Mouse (Mus musculus): ENCODE data around the gene Mapk13. TPM values are rescaled to one million over a fixed set of nuclear protein-coding genes. Genes with fewer than 3 reads are reported as not detected.

The Mapk13 gene
- polyA plus RNA-seq, 1 experiment from 2014 or later, result 31.8 TPM

GRCm38 (mm10) chr17:28743916-28744315, 25.2 kb upstream of the Mapk13 start:
- no peak for ATAC-seq (ENCODE audit: low read depth)
- H3K4me3 ChIP-seq (ENCODE audit: low read depth, low read length), result no peak overlapping the region
- H3K27ac ChIP-seq (replicated peaks; ENCODE audit: low read depth, low read length), result no peak overlapping the region
- no peaks in the 10 kb centered on the region for H3K4me1 ChIP-seq (ENCODE audit: control insufficient read depth, insufficient read depth, low read length)
- H3K9me3 ChIP-seq (ENCODE audit: control insufficient read depth, low read length), result no peaks in the 10 kb centered on the region
- H3K9ac ChIP-seq (ENCODE audit: low read depth, low read length), result no peak overlapping the region
- H3K27me3 ChIP-seq (replicated peaks; ENCODE audit: control insufficient read depth, insufficient read depth, low read length), result no peaks in the 10 kb centered on the region
- WGBS, result 87% methylated on average over 9 of the region's 9 CpGs
- peaks cover 97% of the 10 kb centered on the region for H3K36me3 ChIP-seq (ENCODE audit: control insufficient read depth, insufficient read depth, low read length)
- no peak overlapping the region for H3K4me2 ChIP-seq (ENCODE audit: low read depth, low read length)
- no peak for DNase-seq (ENCODE audit: low spot score)

- no peak overlapping the region for H3K4me3 ChIP-seq (ENCODE audit: low read depth, low read length)
- H3K9me3 ChIP-seq (ENCODE audit: control insufficient read depth, low read length), result no peaks in the 10 kb centered on the region
- H3K36me3 ChIP-seq (ENCODE audit: control insufficient read depth, insufficient read depth, low read length), result peaks cover 83% of the 10 kb centered on the region
- H3K4me2 ChIP-seq (ENCODE audit: low read depth, low read length), result no peak overlapping the region
- ATAC-seq (ENCODE audit: low read depth) (no peak), DNase-seq (ENCODE audit: low spot score) (no peak)
- WGBS, result 87% methylated on average over 6 of the region's 6 CpGs
- no peak overlapping the region for H3K9ac ChIP-seq (ENCODE audit: low read depth, low read length)
- no peak overlapping the region for H3K27ac ChIP-seq (replicated peaks; ENCODE audit: low read depth, low read length)
- no peaks in the 10 kb centered on the region for H3K4me1 ChIP-seq (ENCODE audit: control insufficient read depth, insufficient read depth, low read length)
- H3K27me3 ChIP-seq (replicated peaks; ENCODE audit: control insufficient read depth, insufficient read depth, low read length), result no peaks in the 10 kb centered on the region
These were observed 23.3 kb upstream of the Mapk13 start for GRCm38 (mm10) chr17:28745773-28746172.

- peaks cover 62% of the 10 kb centered on the region for H3K36me3 ChIP-seq (ENCODE audit: control insufficient read depth, insufficient read depth, low read length)
These were observed 21.1 kb upstream of the Mapk13 start for GRCm38 (mm10) chr17:28748001-28748400.

GRCm38 (mm10) chr17:28750580-28750979, 18.5 kb upstream of the Mapk13 start:
- WGBS, result 77% methylated on average over 6 of the region's 6 CpGs
- H3K9ac ChIP-seq (ENCODE audit: low read depth, low read length), result no peak overlapping the region
- DNase-seq (ENCODE audit: low spot score) (no peak), ATAC-seq (ENCODE audit: low read depth) (no peak)
- H3K27ac ChIP-seq (replicated peaks; ENCODE audit: low read depth, low read length), result no peak overlapping the region
- peaks cover 36% of the 10 kb centered on the region for H3K36me3 ChIP-seq (ENCODE audit: control insufficient read depth, insufficient read depth, low read length)
- H3K4me1 ChIP-seq (ENCODE audit: control insufficient read depth, insufficient read depth, low read length), result no peaks in the 10 kb centered on the region
- H3K27me3 ChIP-seq (replicated peaks; ENCODE audit: control insufficient read depth, insufficient read depth, low read length), result no peaks in the 10 kb centered on the region
- H3K4me2 ChIP-seq (ENCODE audit: low read depth, low read length), result no peak overlapping the region
- H3K9me3 ChIP-seq (ENCODE audit: control insufficient read depth, low read length), result no peaks in the 10 kb centered on the region
- H3K4me3 ChIP-seq (ENCODE audit: low read depth, low read length), result no peak overlapping the region

More at GRCm38 (mm10) chr17:28748001-28748400, 21.1 kb upstream of the Mapk13 start:
- 88% methylated on average over 4 of the region's 4 CpGs for WGBS
- no peak overlapping the region for H3K27ac ChIP-seq (replicated peaks; ENCODE audit: low read depth, low read length)
- no peaks in the 10 kb centered on the region for H3K9me3 ChIP-seq (ENCODE audit: control insufficient read depth, low read length)
- no peaks in the 10 kb centered on the region for H3K27me3 ChIP-seq (replicated peaks; ENCODE audit: control insufficient read depth, insufficient read depth, low read length)
- H3K4me1 ChIP-seq (ENCODE audit: control insufficient read depth, insufficient read depth, low read length), result no peaks in the 10 kb centered on the region
- no peak overlapping the region for H3K4me3 ChIP-seq (ENCODE audit: low read depth, low read length)
- no peak overlapping the region for H3K9ac ChIP-seq (ENCODE audit: low read depth, low read length)
- DNase-seq (ENCODE audit: low spot score), result no peak
- no peak overlapping the region for H3K4me2 ChIP-seq (ENCODE audit: low read depth, low read length)
- ATAC-seq (ENCODE audit: low read depth), result no peak

GRCm38 (mm10) chr17:28756447-28756846, 12.7 kb upstream of the Mapk13 start:
- Histone ChIP-seq H3K27me3 (replicated peaks; ENCODE audit: control insufficient read depth, insufficient read depth, low read length) (no peaks in the 10 kb centered on the region), H3K9me3 (ENCODE audit: control insufficient read depth, low read length) (no peaks in the 10 kb centered on the region), H3K4me2 (ENCODE audit: low read depth, low read length) (no peak overlapping the region), H3K9ac (ENCODE audit: low read depth, low read length) (no peak overlapping the region), H3K4me3 (ENCODE audit: low read depth, low read length) (no peak overlapping the region), H3K36me3 (ENCODE audit: control insufficient read depth, insufficient read depth, low read length) (no peaks in the 10 kb centered on the region), H3K27ac (replicated peaks; ENCODE audit: low read depth, low read length) (no peak overlapping the region), H3K4me1 (ENCODE audit: control insufficient read depth, insufficient read depth, low read length) (no peaks in the 10 kb centered on the region)
- ATAC-seq (ENCODE audit: low read depth) (no peak), DNase-seq (ENCODE audit: low spot score) (no peak)
- WGBS, result 56% methylated on average over 5 of the region's 5 CpGs

DNA sequence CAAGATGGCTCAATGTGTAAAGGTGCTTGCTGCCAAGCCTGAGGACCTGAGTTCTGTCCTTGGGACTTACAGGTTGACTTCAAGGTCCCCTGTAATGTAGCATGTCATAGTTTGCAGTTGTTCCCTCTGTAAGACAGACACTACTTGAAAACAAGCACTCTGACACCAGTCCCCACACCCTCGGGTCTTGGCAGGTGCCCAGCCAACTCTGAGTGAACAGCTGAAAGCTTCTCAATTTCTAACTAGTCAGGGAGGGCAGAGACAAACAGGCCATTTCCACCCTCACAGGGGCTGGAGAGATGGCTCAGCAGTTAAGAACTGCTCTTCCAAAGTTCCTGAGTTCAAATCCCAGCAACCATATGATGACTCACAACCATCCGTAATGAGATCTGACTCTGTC, 11.6 kb upstream of the Mapk13 start:
- Histone ChIP-seq H3K4me3 (ENCODE audit: low read depth, low read length) (no peak overlapping the region), H3K4me2 (ENCODE audit: low read depth, low read length) (no peak overlapping the region), H3K36me3 (ENCODE audit: control insufficient read depth, insufficient read depth, low read length) (no peaks in the 10 kb centered on the region), H3K27me3 (replicated peaks; ENCODE audit: control insufficient read depth, insufficient read depth, low read length) (no peaks in the 10 kb centered on the region), H3K9ac (ENCODE audit: low read depth, low read length) (no peak overlapping the region), H3K4me1 (ENCODE audit: control insufficient read depth, insufficient read depth, low read length) (no peaks in the 10 kb centered on the region), H3K9me3 (ENCODE audit: control insufficient read depth, low read length) (no peaks in the 10 kb centered on the region), H3K27ac (replicated peaks; ENCODE audit: low read depth, low read length) (no peak overlapping the region)
- ATAC-seq (ENCODE audit: low read depth) (no peak), DNase-seq (ENCODE audit: low spot score) (peak; percentile 46)
- WGBS, result 73% methylated on average over 2 of the region's 2 CpGs

GRCm38 (mm10) chr17:28760736-28761312, 8.3 kb upstream of the Mapk13 start:
- Histone ChIP-seq H3K4me1 (ENCODE audit: control insufficient read depth, insufficient read depth, low read length) (no peaks in the 10 kb centered on the region), H3K9me3 (ENCODE audit: control insufficient read depth, low read length) (no peaks in the 10 kb centered on the region), H3K36me3 (ENCODE audit: control insufficient read depth, insufficient read depth, low read length) (no peaks in the 10 kb centered on the region), H3K9ac (ENCODE audit: low read depth, low read length) (no peak overlapping the region), H3K27me3 (replicated peaks; ENCODE audit: control insufficient read depth, insufficient read depth, low read length) (no peaks in the 10 kb centered on the region), H3K4me2 (ENCODE audit: low read depth, low read length) (no peak overlapping the region), H3K4me3 (ENCODE audit: low read depth, low read length) (no peak overlapping the region), H3K27ac (replicated peaks; ENCODE audit: low read depth, low read length) (no peak overlapping the region)
- 68% methylated on average over 8 of the region's 8 CpGs for WGBS
- no peak for ATAC-seq (ENCODE audit: low read depth)
- DNase-seq (ENCODE audit: low spot score), result no peak

- no peaks in the 10 kb centered on the region for H3K4me1 ChIP-seq (ENCODE audit: control insufficient read depth, insufficient read depth, low read length)
These were observed 7.2 kb upstream of the Mapk13 start for GRCm38 (mm10) chr17:28761871-28762270.

GRCm38 (mm10) chr17:28766203-28766602, 2.9 kb upstream of the Mapk13 start:
- Histone ChIP-seq H3K4me3 (ENCODE audit: low read depth, low read length) (no peak overlapping the region), H3K9me3 (ENCODE audit: control insufficient read depth, low read length) (no peaks in the 10 kb centered on the region), H3K27me3 (replicated peaks; ENCODE audit: control insufficient read depth, insufficient read depth, low read length) (peaks cover 14% of the 10 kb centered on the region), H3K9ac (ENCODE audit: low read depth, low read length) (no peak overlapping the region), H3K36me3 (ENCODE audit: control insufficient read depth, insufficient read depth, low read length) (no peaks in the 10 kb centered on the region), H3K27ac (replicated peaks; ENCODE audit: low read depth, low read length) (no peak overlapping the region), H3K4me1 (ENCODE audit: control insufficient read depth, insufficient read depth, low read length) (peaks cover 7% of the 10 kb centered on the region; the same call in 1 of the 2 replicates), H3K4me2 (ENCODE audit: low read depth, low read length) (no peak overlapping the region)
- no peak for ATAC-seq (ENCODE audit: low read depth)
- no peak for DNase-seq (ENCODE audit: low spot score)
- 61% methylated on average over 3 of the region's 3 CpGs for WGBS

More at GRCm38 (mm10) chr17:28761871-28762270, 7.2 kb upstream of the Mapk13 start:
- DNase-seq (ENCODE audit: low spot score) (peak; percentile 38), ATAC-seq (ENCODE audit: low read depth) (no peak; the same call in 1 of the 2 replicates)
- H3K27ac ChIP-seq (replicated peaks; ENCODE audit: low read depth, low read length), result no peak overlapping the region
- H3K9me3 ChIP-seq (ENCODE audit: control insufficient read depth, low read length), result no peaks in the 10 kb centered on the region
- 24% methylated on average over 3 of the region's 3 CpGs for WGBS
- H3K36me3 ChIP-seq (ENCODE audit: control insufficient read depth, insufficient read depth, low read length), result no peaks in the 10 kb centered on the region
- H3K4me3 ChIP-seq (ENCODE audit: low read depth, low read length), result no peak overlapping the region
- no peaks in the 10 kb centered on the region for H3K27me3 ChIP-seq (replicated peaks; ENCODE audit: control insufficient read depth, insufficient read depth, low read length)
- no peak overlapping the region for H3K4me2 ChIP-seq (ENCODE audit: low read depth, low read length)
- H3K9ac ChIP-seq (ENCODE audit: low read depth, low read length), result no peak overlapping the region

All from embryonic facial prominence, embryonic 14.5 days (tissue).